Comparison of ENCODE assay signal across 8 mouse cellular contexts in genomic region chr4:134853637-134854485, GRCm38 (mm10). TPM values are rescaled to one million over a fixed set of nuclear protein-coding genes. Genes with fewer than 3 reads are reported as not detected.
DNase-seq lines count a peak whose midpoint lies in the region; ATAC-seq lines count a peak whose summit lies in the region.

No protein-coding gene starts in this region.

- peaks cover 37% of the 10 kb centered on the region for H3K4me1 ChIP-seq in embryonic facial prominence, embryonic 13.5 days
- peaks cover 26% of the 10 kb centered on the region for H3K4me1 ChIP-seq in limb, embryonic 12.5 days (replicated peaks)
- peaks cover 20% of the 10 kb centered on the region for H3K4me1 ChIP-seq in midbrain, embryonic 14.5 days (ENCODE audit: control insufficient read depth, insufficient read depth, low read length)

- peaks cover 9% of the 10 kb centered on the region for H3K27me3 ChIP-seq in embryonic facial prominence, embryonic 13.5 days
- H3K27me3 ChIP-seq in limb, embryonic 12.5 days: peaks cover 13% of the 10 kb centered on the region
- H3K27me3 ChIP-seq in midbrain, embryonic 14.5 days (ENCODE audit: control insufficient read depth, insufficient read depth, low read length): peaks cover 10% of the 10 kb centered on the region

- H3K9ac ChIP-seq in embryonic facial prominence, embryonic 13.5 days: peak overlapping the region; percentile 68
- peak overlapping the region; percentile 56 for H3K9ac ChIP-seq in limb, embryonic 12.5 days (replicated peaks)
- peak overlapping the region; percentile 88 for H3K9ac ChIP-seq in midbrain, embryonic 14.5 days (replicated peaks; ENCODE audit: low read length)

- H3K4me2 ChIP-seq in embryonic facial prominence, embryonic 13.5 days: peak overlapping the region; percentile 63
- peak overlapping the region; percentile 76 for H3K4me2 ChIP-seq in limb, embryonic 12.5 days
- H3K4me2 ChIP-seq in midbrain, embryonic 14.5 days (ENCODE audit: low read length): peak overlapping the region; percentile 53

- under 1% methylated on average over 86 of the region's 91 CpGs for WGBS in embryonic facial prominence, embryonic 13.5 days
- WGBS in limb, embryonic 12.5 days: under 1% methylated on average over 91 of the region's 91 CpGs
- under 1% methylated on average over 91 of the region's 91 CpGs for WGBS in midbrain, embryonic 14.5 days

- peak overlapping the region; percentile 83 for H3K27ac ChIP-seq in embryonic facial prominence, embryonic 13.5 days
- peak overlapping the region; percentile 86 for H3K27ac ChIP-seq in limb, embryonic 12.5 days
- peak overlapping the region; percentile 98 for H3K27ac ChIP-seq in midbrain, embryonic 14.5 days (replicated peaks; ENCODE audit: low read depth, low read length)

- H3K9me3 ChIP-seq in embryonic facial prominence, embryonic 13.5 days: no peaks in the 10 kb centered on the region
- H3K9me3 ChIP-seq in limb, embryonic 12.5 days: no peaks in the 10 kb centered on the region
- no peaks in the 10 kb centered on the region for H3K9me3 ChIP-seq in midbrain, embryonic 14.5 days (ENCODE audit: control insufficient read depth, low read length)

- peak; percentile 93 for DNase-seq in 416B (ENCODE audit: low read depth)
- DNase-seq in adrenal gland, postnatal 4 days (ENCODE audit: low spot score in 2 of 2): peak; percentile 84 to 87
- DNase-seq in heart, adult 8-10 months (ENCODE audit: low spot score): peak; percentile 87
- peak; percentile 89 to 92 for DNase-seq in kidney, adult 8-10 months
- DNase-seq in midbrain, embryonic 14.5 days: peak; percentile 98
- peak; percentile 92 for DNase-seq in spleen, adult 12 weeks (ENCODE audit: low spot score)

- H3K36me3 ChIP-seq in embryonic facial prominence, embryonic 13.5 days: no peaks in the 10 kb centered on the region
- H3K36me3 ChIP-seq in limb, embryonic 12.5 days: no peaks in the 10 kb centered on the region
- no peaks in the 10 kb centered on the region for H3K36me3 ChIP-seq in midbrain, embryonic 14.5 days (ENCODE audit: control insufficient read depth, insufficient read depth, low read length)

- ATAC-seq in embryonic facial prominence, embryonic 13.5 days (ENCODE audit: insufficient number of reproducible peaks, insufficient read depth, low FRiP score, low TSS enrichment, low read depth): peak; percentile 86
- peak; percentile 90 for ATAC-seq in limb, embryonic 12.5 days (ENCODE audit: insufficient number of reproducible peaks, insufficient read depth, low FRiP score, low TSS enrichment, low read depth)
- ATAC-seq in midbrain, embryonic 14.5 days (ENCODE audit: low FRiP score, low TSS enrichment): peak; percentile 95

- H3K4me3 ChIP-seq in embryonic facial prominence, embryonic 13.5 days: peak overlapping the region; percentile 97
- peak overlapping the region; percentile 100 for H3K4me3 ChIP-seq in limb, embryonic 12.5 days (replicated peaks)
- H3K4me3 ChIP-seq in midbrain, embryonic 14.5 days (replicated peaks; ENCODE audit: low read depth, low read length): peak overlapping the region; percentile 98

RNA-seq across cellular contexts. Expression of gene Maco1, which starts 0.7 kb away (rescaled TPM):
- total RNA-seq in adrenal gland, postnatal 4 days (2021): 10 to 100 TPM; 37.8 to 42.8 TPM
- 62.8 and 67.5 TPM in 2 replicates for polyA plus RNA-seq in embryonic facial prominence, embryonic 13.5 days (2015; fragmentation: Nextera tagmentation; extraction: Ambion mirVana)
- total RNA-seq in heart, adult 8-10 months (2022): 10 to 100 TPM; 21.1 to 25.0 (median 23.2) TPM
- 59.0 and 60.7 TPM in 2 replicates for polyA plus RNA-seq in limb, embryonic 12.5 days (2016; fragmentation: Nextera tagmentation; extraction: Ambion mirVana)
- polyA plus RNA-seq in midbrain, embryonic 14.5 days (2014; fragmentation: Nextera tagmentation; extraction: Ambion mirVana): 100 and 102 TPM in 2 replicates

RNA-seq across cellular contexts. Expression of gene Rhd, which starts 10.5 kb away (rescaled TPM):
- 10 to 100 TPM in 1 of 2 experiments, 1 to 10 TPM in 1; 6.5 to 12.0 TPM for total RNA-seq in adrenal gland, postnatal 4 days (2021)
- 2.4 and 6.1 TPM in 2 replicates for polyA plus RNA-seq in embryonic facial prominence, embryonic 13.5 days (2015; fragmentation: Nextera tagmentation; extraction: Ambion mirVana)
- total RNA-seq in heart, adult 8-10 months (2022): 10 to 100 TPM in 1 of 4 experiments, 1 to 10 TPM in 3; 8.4 to 10.2 (median 8.5) TPM
- 7.8 TPM in 2 replicates for polyA plus RNA-seq in limb, embryonic 12.5 days (2016; fragmentation: Nextera tagmentation; extraction: Ambion mirVana)
- 0.54 and 0.61 TPM in 2 replicates for polyA plus RNA-seq in midbrain, embryonic 14.5 days (2014; fragmentation: Nextera tagmentation; extraction: Ambion mirVana)

Comparison
In these comparisons a context has a peak if more than half of its experiments do, and no peak if none do; other contexts are left out.
1. Peak in every context shown above with its lines: DNase-seq, ATAC-seq, H3K4me3 ChIP-seq and H3K27ac ChIP-seq.